Comparison of ENCODE assay signal across 9 mouse cellular contexts in the genomic region with DNA sequence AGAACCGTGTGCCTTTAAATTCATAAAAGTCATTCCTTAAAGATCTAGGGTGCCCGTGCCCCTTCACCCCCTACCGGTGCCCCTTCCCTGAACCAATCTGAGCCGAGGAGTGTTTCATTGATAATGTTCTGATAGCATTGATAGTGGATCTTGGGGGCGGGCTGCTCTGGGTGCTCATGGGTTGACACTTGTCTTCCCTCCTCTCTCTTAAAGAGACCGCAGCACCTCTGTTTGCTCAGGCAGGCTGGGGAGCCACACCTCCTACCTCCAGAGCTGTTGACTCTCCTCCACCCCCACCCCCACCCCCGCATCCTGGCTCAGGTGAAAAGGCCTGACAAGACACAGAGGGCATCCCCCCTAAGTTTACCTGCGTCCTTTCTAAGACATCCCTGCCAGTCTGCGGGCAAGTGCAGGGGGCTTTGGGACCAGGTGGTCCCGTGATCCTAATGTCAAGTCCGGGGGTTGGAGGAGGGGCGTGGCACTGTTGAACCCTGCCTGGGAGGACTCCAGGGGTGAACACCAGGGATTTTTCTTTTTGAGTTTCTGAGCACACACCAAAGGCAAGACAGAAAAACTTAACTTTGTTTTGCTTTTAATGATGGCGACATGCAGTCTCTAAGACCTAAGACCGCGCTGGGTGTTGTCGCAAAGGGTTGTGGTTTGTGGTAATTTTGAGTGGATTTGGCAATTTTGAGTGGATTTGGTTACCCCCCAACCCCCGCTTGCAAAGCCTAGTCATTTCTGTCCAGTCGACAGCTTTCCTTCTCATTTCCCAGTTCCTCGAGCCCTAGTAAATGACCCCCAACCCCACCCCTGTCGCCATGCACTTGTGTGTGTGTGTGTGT. TPM values are rescaled to one million over a fixed set of nuclear protein-coding genes. Genes with fewer than 3 reads are reported as not detected.
A peak's percentile ranks its signal among the peaks of the same experiment; 100 is the strongest.
DNase-seq lines count a peak whose midpoint lies in the region; ATAC-seq and TF ChIP-seq lines count a peak whose summit lies in the region.
"Had no signal": no experiment of that assay in that cellular context is flagged by ENCODE, and none has a peak within 500 bp of the region (broad histone marks: within the 10 kb centered on the region; RNA-seq: fewer than 3 reads in every experiment).

No protein-coding gene starts in this region.

- H3K4me2 ChIP-seq in hindbrain, embryonic 11.5 days (replicated peaks; ENCODE audit: low read depth, low read length), result peak overlapping the region; percentile 100
- peak overlapping the region; percentile 99 for H3K4me2 ChIP-seq in lung, embryonic 16.5 days (ENCODE audit: low read depth, low read length)

- no peaks in the 10 kb centered on the region for H3K27me3 ChIP-seq in heart, embryonic 10.5 days (ENCODE audit: insufficient read depth, poor library complexity, severe bottlenecking)
- no peaks in the 10 kb centered on the region for H3K27me3 ChIP-seq in hindbrain, embryonic 11.5 days (ENCODE audit: control insufficient read depth, insufficient read depth, low read length)
- no peaks in the 10 kb centered on the region for H3K27me3 ChIP-seq in lung, embryonic 16.5 days (ENCODE audit: control insufficient read depth, insufficient read depth, low read depth, low read length)
- H3K27me3 ChIP-seq: Patski had no signal

- no peak for DNase-seq in heart, embryonic 10.5 days (ENCODE audit: low spot score)
- DNase-seq in heart, adult 8-10 months (ENCODE audit: low spot score), result no peak
- DNase-seq in ES-E14 (ENCODE audit: low read depth, low spot score), result no peak
- no peak for DNase-seq in hindbrain, embryonic 11.5 days (ENCODE audit: low spot score)
- DNase-seq in thymus, postnatal 25 days, result peak; percentile 49
- no peak for DNase-seq in T-cell, adult 2 months (ENCODE audit: low spot score)
- no peak for DNase-seq in embryo, embryonic 11 days

- ATAC-seq in hindbrain, embryonic 11.5 days (ENCODE audit: low FRiP score), result no peak
- no peak for ATAC-seq in lung, embryonic 16.5 days (ENCODE audit: low read depth)
- ATAC-seq: Patski had no signal

- no peaks in the 10 kb centered on the region for H3K9me3 ChIP-seq in heart, embryonic 10.5 days
- no peaks in the 10 kb centered on the region for H3K9me3 ChIP-seq in ES-E14 (ENCODE audit: control insufficient read depth, insufficient read depth, low read depth, low read length)
- H3K9me3 ChIP-seq in hindbrain, embryonic 11.5 days (ENCODE audit: control insufficient read depth, low read length), result no peaks in the 10 kb centered on the region
- no peaks in the 10 kb centered on the region for H3K9me3 ChIP-seq in lung, embryonic 16.5 days (ENCODE audit: control insufficient read depth, low read length)

- H3K4me1 ChIP-seq in heart, embryonic 10.5 days, result peaks cover 61% of the 10 kb centered on the region
- peaks cover 9 to 30% of the 10 kb centered on the region in 2 experiments; a peak in 2 of 4 replicates for H3K4me1 ChIP-seq in ES-E14 (ENCODE audit: control insufficient read depth in 2 of 2, insufficient read depth in 2 of 2, low read length in 2 of 2, poor library complexity in 1 of 2)
- H3K4me1 ChIP-seq in hindbrain, embryonic 11.5 days (replicated peaks; ENCODE audit: control insufficient read depth, insufficient read depth, low read length), result peaks cover 12% of the 10 kb centered on the region
- H3K4me1 ChIP-seq in lung, embryonic 16.5 days (replicated peaks; ENCODE audit: control insufficient read depth, insufficient read depth, low read length), result peaks cover 34% of the 10 kb centered on the region

- no peak overlapping the region for H3K9ac ChIP-seq in ES-E14 (ENCODE audit: insufficient read depth, low read depth, low read length, poor library complexity, severe bottlenecking)
- no peak overlapping the region for H3K9ac ChIP-seq in hindbrain, embryonic 11.5 days (ENCODE audit: low read depth, low read length)
- peak overlapping the region; percentile 29; the same call in 1 of the 2 replicates for H3K9ac ChIP-seq in lung, embryonic 16.5 days (ENCODE audit: low read length)

- peaks cover 44% of the 10 kb centered on the region for H3K36me3 ChIP-seq in heart, embryonic 10.5 days
- H3K36me3 ChIP-seq in ES-E14 (ENCODE audit: control insufficient read depth, insufficient read depth, low read length, poor library complexity, severe bottlenecking), result peaks cover 43% of the 10 kb centered on the region
- H3K36me3 ChIP-seq in hindbrain, embryonic 11.5 days (ENCODE audit: control insufficient read depth, insufficient read depth, low read length), result peaks cover 17% of the 10 kb centered on the region; the same call in 1 of the 2 replicates
- H3K36me3 ChIP-seq in lung, embryonic 16.5 days (ENCODE audit: control insufficient read depth, insufficient read depth, low read length), result peaks cover 14% of the 10 kb centered on the region

- peak overlapping the region; percentile 100 for H3K27ac ChIP-seq in heart, embryonic 10.5 days
- H3K27ac ChIP-seq in ES-E14 (ENCODE audit: insufficient read depth, low read depth, low read length, poor library complexity, severe bottlenecking), result no peak overlapping the region
- H3K27ac ChIP-seq in hindbrain, embryonic 11.5 days (ENCODE audit: low read depth, low read length), result no peak overlapping the region
- no peak overlapping the region for H3K27ac ChIP-seq in lung, embryonic 16.5 days (ENCODE audit: low read length)

- H3K4me3 ChIP-seq in heart, embryonic 10.5 days, result peak overlapping the region; percentile 92
- peak overlapping the region; percentile 1 to 28; a peak in 1 of 4 replicates for H3K4me3 ChIP-seq in ES-E14 (ENCODE audit: insufficient read depth in 1 of 2, low read depth in 1 of 2, low read length in 2 of 2, poor library complexity in 1 of 2, severe bottlenecking in 1 of 2)
- H3K4me3 ChIP-seq in hindbrain, embryonic 11.5 days (ENCODE audit: low read depth, low read length), result peak overlapping the region; percentile 96
- H3K4me3 ChIP-seq in lung, embryonic 16.5 days (ENCODE audit: low read length), result peak overlapping the region; percentile 74

- in situ Hi-C loops in ES-E14 (cut with MboI; ENCODE audit: low sequenced_read_pairs in 2 of 2, unreplicated experiment in 2 of 2), result no loop called here

- 42% methylated on average over 20 of the region's 20 CpGs for WGBS in heart, embryonic 10.5 days
- WGBS in hindbrain, embryonic 11.5 days, result 40% methylated on average over 20 of the region's 20 CpGs
- 30% methylated on average over 20 of the region's 20 CpGs for WGBS in lung, embryonic 16.5 days

TF ChIP-seq in ES-E14, 5 proteins besides CTCF, POLR2A, EP300 and RAD21:
- TF ChIP-seq ZNF384 (IDR thresholded peaks at IDR 0.05; ENCODE audit: low read depth, low read length) (no peak), CHD2 (IDR thresholded peaks at IDR 0.05; ENCODE audit: low read depth, low read length) (no peak), ZC3H11A (IDR thresholded peaks at IDR 0.05; ENCODE audit: borderline replicate concordance, low read depth, low read length) (no peak), HCFC1 (IDR thresholded peaks at IDR 0.05; ENCODE audit: borderline replicate concordance, insufficient read depth, low read length) (no peak), MAFK (IDR thresholded peaks at IDR 0.05; ENCODE audit: insufficient read depth, low read depth, low read length) (no peak)

RNA-seq across cellular contexts. Expression of gene Setd1b, which starts 3.0 kb away (rescaled TPM):
- polyA plus RNA-seq in heart, embryonic 10.5 days (2016; fragmentation: Nextera tagmentation; extraction: Ambion mirVana), result 5.4 and 9.8 TPM in 2 replicates
- 10 to 100 TPM; 14.3 to 21.5 (median 18.2) TPM for total RNA-seq in heart, adult 8-10 months (2022)
- total RNA-seq in ES-E14 (2012; rRNA removed), result 7.6 and 9.8 TPM in 2 replicates
- polyA plus RNA-seq in hindbrain, embryonic 11.5 days (2014; fragmentation: Nextera tagmentation; extraction: Ambion mirVana), result 11.0 and 14.2 TPM in 2 replicates
- 8.4 and 9.1 TPM in 2 replicates for polyA plus RNA-seq in lung, embryonic 16.5 days (2015; fragmentation: Nextera tagmentation; extraction: Ambion mirVana)

RNA-seq across cellular contexts. Expression of gene Rhof, which starts 12.5 kb away (rescaled TPM):
- 1.5 and 1.7 TPM in 2 replicates for polyA plus RNA-seq in heart, embryonic 10.5 days (2016; fragmentation: Nextera tagmentation; extraction: Ambion mirVana)
- total RNA-seq in heart, adult 8-10 months (2022), result 1 to 10 TPM in 1 of 4 experiments, under 1 TPM in 3; 0.38 to 1.7 (median 0.68) TPM
- total RNA-seq in ES-E14 (2012; rRNA removed), result 2.3 and 2.5 TPM in 2 replicates
- polyA plus RNA-seq in hindbrain, embryonic 11.5 days (2014; fragmentation: Nextera tagmentation; extraction: Ambion mirVana), result 1.7 and 2.0 TPM in 2 replicates
- polyA plus RNA-seq in lung, embryonic 16.5 days (2015; fragmentation: Nextera tagmentation; extraction: Ambion mirVana), result 5.3 and 5.6 TPM in 2 replicates

RNA-seq across cellular contexts. Expression of gene Psmd9, which starts 24.2 kb away (rescaled TPM):
- polyA plus RNA-seq in heart, embryonic 10.5 days (2016; fragmentation: Nextera tagmentation; extraction: Ambion mirVana), result 73.2 and 85.3 TPM in 2 replicates
- 10 to 100 TPM; 11.7 to 16.6 (median 13.8) TPM for total RNA-seq in heart, adult 8-10 months (2022)
- 22.9 and 27.0 TPM in 2 replicates for total RNA-seq in ES-E14 (2012; rRNA removed)
- 73.5 and 78.7 TPM in 2 replicates for polyA plus RNA-seq in hindbrain, embryonic 11.5 days (2014; fragmentation: Nextera tagmentation; extraction: Ambion mirVana)
- polyA plus RNA-seq in lung, embryonic 16.5 days (2015; fragmentation: Nextera tagmentation; extraction: Ambion mirVana), result 87.0 and 91.8 TPM in 2 replicates

RNA-seq across cellular contexts. Expression of gene Hpd, which starts 37.6 kb away (rescaled TPM):
- polyA plus RNA-seq in heart, embryonic 10.5 days (2016; fragmentation: Nextera tagmentation; extraction: Ambion mirVana), result 0.35 TPM in 1 of 2 replicates, not detected in the other
- not detected for total RNA-seq in heart, adult 8-10 months (2022)
- total RNA-seq in ES-E14 (2012; rRNA removed), result not detected in 2 replicates
- not detected in 2 replicates for polyA plus RNA-seq in hindbrain, embryonic 11.5 days (2014; fragmentation: Nextera tagmentation; extraction: Ambion mirVana)
- polyA plus RNA-seq in lung, embryonic 16.5 days (2015; fragmentation: Nextera tagmentation; extraction: Ambion mirVana), result 0.18 and 0.91 TPM in 2 replicates
- polyA plus RNA-seq: Patski had no signal

Comparison
In these comparisons a context has a peak if more than half of its experiments do, and no peak if none do; other contexts are left out.
1. H3K4me3 ChIP-seq: peak in every context shown above with its lines; median percentile 96 in hindbrain, embryonic 11.5 days; 92 in heart, embryonic 10.5 days; 74 in lung, embryonic 16.5 days; 14 in ES-E14.